Mouse (Mus musculus) intestine, embryonic 15.5 days (tissue): Measurements from ENCODE around the gene Sh3bp5l. TPM values are rescaled to one million over a fixed set of nuclear protein-coding genes. Genes with fewer than 3 reads are reported as not detected.

Experiments
- ATAC-seq: fragments of 200-750 bp; cut with Nextera tagmentation; 2 replicates; pipeline ENCODE4 v1.8.0; 2017; ENCODE audit warnings: moderate TSS enrichment, moderate library complexity
- H3K27ac ChIP-seq: fragments of 300-500 bp; sonication (generic); 2 replicates; pipeline ENCODE4 v1.5.1; 2015; ENCODE audit warnings: mild to moderate bottlenecking, inconsistent platforms
- H3K27me3 ChIP-seq: fragments of 300-500 bp; sonication (generic); replicated peaks from 2 replicates; pipeline ENCODE4 v1.6.1; 2015; ENCODE audit warnings: inconsistent platforms
- H3K36me3 ChIP-seq: fragments of 300-500 bp; sonication (generic); 2 replicates; pipeline ENCODE4 v1.6.1; 2015; ENCODE audit warnings: inconsistent platforms
- H3K4me1 ChIP-seq: fragments of 300-500 bp; sonication (generic); replicated peaks from 2 replicates; pipeline ENCODE4 v1.6.1; 2015; ENCODE audit warnings: inconsistent platforms
- H3K4me2 ChIP-seq: fragments of 300-500 bp; sonication (generic); replicated peaks from 2 replicates; pipeline ENCODE4 v1.6.1; 2015; ENCODE audit warnings: mild to moderate bottlenecking, inconsistent platforms
- H3K4me3 ChIP-seq: fragments of 300-500 bp; sonication (generic); replicated peaks from 2 replicates; pipeline ENCODE4 v1.5.1; 2015; ENCODE audit warnings: inconsistent platforms
- H3K9ac ChIP-seq: fragments of 300-500 bp; sonication (generic); 2 replicates; pipeline ENCODE4 v1.6.1; 2015; ENCODE audit warnings: inconsistent platforms
- H3K9me3 ChIP-seq: fragments of 300-500 bp; sonication (generic); 2 replicates; pipeline ENCODE4 v1.6.1; 2016; ENCODE audit warnings: inconsistent platforms
- WGBS: fragments of 180-500 bp; shearing (Covaris S2); methylation state at CpG from one replicate; pipeline ENCODE4 v1.1.7; 2015; 5-methylcytosine and 5-hydroxymethylcytosine counted together
- polyA plus RNA-seq: library from polyadenylated mRNA; unstranded; fragments of >200 nt; fragmentation: Nextera tagmentation; extraction: Ambion mirVana; gene quantifications from 2 replicates; pipeline ENCODE4 v1.2.1, GENCODE M21; 2015

Sh3bp5l gene
- 28.5 and 28.6 TPM in 2 replicates for polyA plus RNA-seq

- H3K4me2 ChIP-seq = peak within 1 kb of the TSS; percentile 89
- H3K4me3 ChIP-seq = peak within 1 kb of the TSS; percentile 73
- peak within 1 kb of the TSS; percentile 83 for H3K9ac ChIP-seq
- ATAC-seq = peak; percentile 95
- H3K27ac ChIP-seq = peak within 1 kb of the TSS; percentile 72
- H3K27me3 ChIP-seq = no peaks in the 10 kb centered on the region
- no peaks in the 10 kb centered on the region for H3K9me3 ChIP-seq
- WGBS = under 1% methylated on average over 52 of the region's 52 CpGs
- peaks cover 12% of the 10 kb centered on the region; the same call in 1 of the 2 replicates for H3K36me3 ChIP-seq
- H3K4me1 ChIP-seq = peaks cover 25% of the 10 kb centered on the region
These were observed at the start of gene Sh3bp5l, which contains the start of gene Zfp672 for GRCm38 (mm10) chr11:58330276-58331148. Gene Sh3bp5l (plus strand): TSS chr11:58330724. Gene Zfp672 (minus strand): TSS chr11:58330339.

GRCm38 (mm10) chr11:58281970-58282496, 48.5 kb upstream of the Sh3bp5l start:
- 85% methylated on average over 13 of the region's 13 CpGs for WGBS

GRCm38 (mm10) chr11:58282518-58282917, 48.0 kb upstream of the Sh3bp5l start:
- H3K9me3 ChIP-seq = no peaks in the 10 kb centered on the region
- no peak for ATAC-seq
- WGBS = 87% methylated on average over 5 of the region's 5 CpGs

More at GRCm38 (mm10) chr11:58281970-58282496, 48.5 kb upstream of the Sh3bp5l start:
- no peak overlapping the region for H3K27ac ChIP-seq
- H3K9me3 ChIP-seq = no peaks in the 10 kb centered on the region
- no peak overlapping the region for H3K9ac ChIP-seq
- no peaks in the 10 kb centered on the region for H3K4me1 ChIP-seq
- no peak overlapping the region for H3K4me2 ChIP-seq
- H3K4me3 ChIP-seq = no peak overlapping the region
- ATAC-seq = no peak
- no peaks in the 10 kb centered on the region for H3K36me3 ChIP-seq
- no peaks in the 10 kb centered on the region; the same call in 1 of the 2 replicates for H3K27me3 ChIP-seq

GRCm38 (mm10) chr11:58289992-58290682, 40.4 kb upstream of the Sh3bp5l start:
- no peak overlapping the region for H3K4me3 ChIP-seq
- H3K36me3 ChIP-seq = no peaks in the 10 kb centered on the region
- H3K27ac ChIP-seq = no peak overlapping the region
- H3K4me1 ChIP-seq = no peaks in the 10 kb centered on the region
- H3K9me3 ChIP-seq = no peaks in the 10 kb centered on the region
- 71% methylated on average over 9 of the region's 9 CpGs for WGBS
- ATAC-seq = no peak
- H3K27me3 ChIP-seq = no peaks in the 10 kb centered on the region
- no peak overlapping the region for H3K4me2 ChIP-seq
- H3K9ac ChIP-seq = no peak overlapping the region; the same call in 1 of the 2 replicates

More at GRCm38 (mm10) chr11:58282518-58282917, 48.0 kb upstream of the Sh3bp5l start:
- H3K27ac ChIP-seq = no peak overlapping the region
- H3K4me3 ChIP-seq = no peak overlapping the region
- H3K9ac ChIP-seq = no peak overlapping the region
- H3K4me2 ChIP-seq = no peak overlapping the region
- H3K4me1 ChIP-seq = no peaks in the 10 kb centered on the region
- no peaks in the 10 kb centered on the region for H3K36me3 ChIP-seq
- no peaks in the 10 kb centered on the region; the same call in 1 of the 2 replicates for H3K27me3 ChIP-seq

- Histone ChIP-seq H3K4me3 (no peak overlapping the region), H3K4me1 (no peaks in the 10 kb centered on the region), H3K27me3 (no peaks in the 10 kb centered on the region), H3K27ac (no peak overlapping the region), H3K4me2 (no peak overlapping the region), H3K36me3 (no peaks in the 10 kb centered on the region), H3K9me3 (no peaks in the 10 kb centered on the region), H3K9ac (no peak overlapping the region)
- no peak for ATAC-seq
- 83% methylated on average over 4 of the region's 4 CpGs for WGBS
These were observed 39.7 kb upstream of the Sh3bp5l start for GRCm38 (mm10) chr11:58290812-58291211.

GRCm38 (mm10) chr11:58292791-58293190, 37.7 kb upstream of the Sh3bp5l start:
- no peaks in the 10 kb centered on the region for H3K27me3 ChIP-seq
- H3K4me2 ChIP-seq = no peak overlapping the region
- H3K36me3 ChIP-seq = no peaks in the 10 kb centered on the region
- H3K27ac ChIP-seq = no peak overlapping the region
- 59% methylated on average over 4 of the region's 4 CpGs for WGBS
- ATAC-seq = no peak
- no peak overlapping the region for H3K4me3 ChIP-seq
- no peaks in the 10 kb centered on the region for H3K9me3 ChIP-seq
- no peaks in the 10 kb centered on the region for H3K4me1 ChIP-seq
- H3K9ac ChIP-seq = no peak overlapping the region

GRCm38 (mm10) chr11:58297396-58297795, 33.1 kb upstream of the Sh3bp5l start:
- Histone ChIP-seq H3K27me3 (no peaks in the 10 kb centered on the region), H3K36me3 (no peaks in the 10 kb centered on the region), H3K4me1 (0 out of 2 replicates have a peak, but pooled peaks cover 2% of the 10 kb centered on the region), H3K9ac (no peak overlapping the region), H3K4me2 (no peak overlapping the region), H3K4me3 (no peak overlapping the region), H3K27ac (no peak overlapping the region), H3K9me3 (no peaks in the 10 kb centered on the region)
- 82% methylated on average over 6 of the region's 6 CpGs for WGBS
- no peak for ATAC-seq

GRCm38 (mm10) chr11:58301057-58301456, 29.5 kb upstream of the Sh3bp5l start:
- ATAC-seq = no peak
- no peak overlapping the region for H3K27ac ChIP-seq

GRCm38 (mm10) chr11:58301837-58302754, 28.4 kb upstream of the Sh3bp5l start:
- WGBS = under 1% methylated on average over 36 of the region's 36 CpGs
- Histone ChIP-seq H3K4me3 (peak overlapping the region; percentile 64), H3K36me3 (no peaks in the 10 kb centered on the region), H3K9me3 (no peaks in the 10 kb centered on the region), H3K27me3 (no peaks in the 10 kb centered on the region), H3K4me2 (peak overlapping the region; percentile 62), H3K27ac (peak overlapping the region; percentile 97), H3K9ac (peak overlapping the region; percentile 74), H3K4me1 (peaks cover 13% of the 10 kb centered on the region; the same call in 1 of the 2 replicates)
- ATAC-seq = peak; percentile 94

More at GRCm38 (mm10) chr11:58301057-58301456, 29.5 kb upstream of the Sh3bp5l start:
- H3K4me3 ChIP-seq = peak overlapping the region; percentile 27
- no peaks in the 10 kb centered on the region for H3K36me3 ChIP-seq
- H3K27me3 ChIP-seq = no peaks in the 10 kb centered on the region
- H3K4me2 ChIP-seq = peak overlapping the region; percentile 62
- 12% methylated on average over 13 of the region's 13 CpGs for WGBS
- no peaks in the 10 kb centered on the region for H3K9me3 ChIP-seq
- peaks cover 7% of the 10 kb centered on the region; the same call in 1 of the 2 replicates for H3K4me1 ChIP-seq
- H3K9ac ChIP-seq = no peak overlapping the region

GRCm38 (mm10) chr11:58302774-58303445, 27.6 kb upstream of the Sh3bp5l start:
- Histone ChIP-seq H3K4me1 (peaks cover 20% of the 10 kb centered on the region; the same call in 1 of the 2 replicates), H3K9ac (peak overlapping the region; percentile 74), H3K9me3 (no peaks in the 10 kb centered on the region), H3K27ac (peak overlapping the region; percentile 97), H3K27me3 (no peaks in the 10 kb centered on the region), H3K4me2 (peak overlapping the region; percentile 62), H3K36me3 (no peaks in the 10 kb centered on the region), H3K4me3 (peak overlapping the region; percentile 64)
- peak; percentile 66 for ATAC-seq
- under 1% methylated on average over 26 of the region's 26 CpGs for WGBS

GRCm38 (mm10) chr11:58303594-58303993, 26.9 kb upstream of the Sh3bp5l start:
- ATAC-seq = no peak
- Histone ChIP-seq H3K27me3 (no peaks in the 10 kb centered on the region), H3K4me1 (peaks cover 20% of the 10 kb centered on the region; the same call in 1 of the 2 replicates), H3K27ac (no peak overlapping the region), H3K4me2 (peak overlapping the region; percentile 47), H3K9ac (no peak overlapping the region), H3K9me3 (no peaks in the 10 kb centered on the region), H3K36me3 (no peaks in the 10 kb centered on the region), H3K4me3 (no peak overlapping the region)
- 21% methylated on average over 7 of the region's 7 CpGs for WGBS
